Mouse (Mus musculus) lung, adult 10 weeks (tissue): Measurements from ENCODE around the gene Cdc20. TPM values are rescaled to one million over a fixed set of nuclear protein-coding genes. Genes with fewer than 3 reads are reported as not detected.

Experiments
- polyA plus RNA-seq: library from polyadenylated mRNA; stranded (reverse); fragments of 350-450 nt; fragmentation: Illumina TruSeq; extraction: RNeasy Lipid Tissue Mini Kit (QIAGEN cat#74804); gene quantifications from one replicate; pipeline ENCODE4 v1.2.3, GENCODE M21; 2014; ENCODE audit warnings: low read depth, low replicate concordance; ENCODE audit not compliant: insufficient read depth

The Cdc20 gene
- polyA plus RNA-seq: 2.9 TPM

DNA sequence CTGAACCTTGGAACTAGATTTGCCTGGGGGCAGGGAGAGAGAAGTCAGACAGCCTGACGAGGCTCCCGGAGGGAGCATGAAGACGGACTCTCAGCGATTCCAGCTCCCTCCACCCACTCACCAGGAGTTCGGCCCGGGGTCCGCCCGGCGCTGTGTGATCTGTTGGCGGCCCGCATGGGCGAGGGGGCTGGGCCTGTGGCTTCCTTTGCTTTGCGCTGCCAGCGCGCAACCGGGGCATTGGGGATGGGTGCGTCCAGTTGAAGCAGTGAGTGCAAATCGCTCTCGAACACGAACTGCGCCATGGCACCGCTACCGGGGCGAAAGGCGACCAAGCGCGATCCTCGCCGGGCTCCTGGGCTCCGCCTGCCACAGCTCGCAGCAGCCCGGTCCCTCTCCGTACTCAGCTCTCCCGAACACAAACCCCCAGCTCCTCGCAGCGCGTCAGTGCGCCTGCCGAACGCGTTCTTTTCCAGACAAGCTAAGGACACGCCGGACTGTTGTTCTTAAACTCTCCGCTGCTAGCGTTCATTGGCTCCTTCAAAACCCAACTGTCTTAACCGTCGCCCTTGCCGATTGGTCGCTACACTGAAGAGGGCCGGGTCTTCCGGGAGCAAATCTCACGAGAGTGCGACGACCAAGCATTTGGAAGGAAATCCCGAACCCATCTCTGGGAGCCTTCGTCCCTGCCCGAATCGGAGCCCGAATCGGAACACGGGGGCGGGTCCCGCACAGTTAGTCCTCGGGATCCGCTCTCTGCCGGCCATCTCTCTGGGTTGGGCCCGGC, at the start of gene Cdc20:
Gene Cdc20, minus strand, starts transcription at position 533 of the 784 bp plus-strand sequence.

DNA sequence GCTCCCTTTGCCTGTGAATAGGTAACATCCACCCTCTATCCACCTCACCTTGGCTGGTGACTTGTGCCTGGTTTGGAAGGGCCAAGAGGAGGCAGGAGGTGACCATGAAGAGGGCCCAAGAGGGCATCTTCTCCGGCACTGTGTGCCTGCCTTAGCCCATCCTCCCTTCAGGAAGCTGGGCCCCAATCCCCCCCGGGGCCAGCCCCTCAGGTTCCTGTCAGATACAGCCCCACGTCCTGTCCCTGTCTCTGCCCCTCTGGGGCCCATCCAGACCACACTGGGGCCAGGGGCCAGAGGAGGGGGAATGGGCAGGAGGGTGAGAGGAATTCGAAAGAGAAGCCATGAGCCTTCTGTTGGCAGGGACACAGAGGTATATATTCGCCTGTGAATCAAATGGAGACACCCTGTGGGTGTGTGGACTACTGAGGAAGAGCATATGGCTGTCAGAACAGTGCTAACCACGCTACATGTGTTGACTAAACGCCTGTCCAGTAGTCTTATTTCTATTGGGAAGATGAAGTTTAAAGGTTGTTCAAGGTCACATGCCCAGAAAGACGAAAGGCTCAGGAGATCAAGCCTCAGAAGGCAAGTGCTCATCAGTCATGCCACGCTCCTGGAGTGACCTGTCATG, 20.3 kb upstream of the Cdc20 start, which contains the start of gene Mpl:
Gene Mpl, minus strand, starts transcription at position 169 of the 631 bp plus-strand sequence.

DNA sequence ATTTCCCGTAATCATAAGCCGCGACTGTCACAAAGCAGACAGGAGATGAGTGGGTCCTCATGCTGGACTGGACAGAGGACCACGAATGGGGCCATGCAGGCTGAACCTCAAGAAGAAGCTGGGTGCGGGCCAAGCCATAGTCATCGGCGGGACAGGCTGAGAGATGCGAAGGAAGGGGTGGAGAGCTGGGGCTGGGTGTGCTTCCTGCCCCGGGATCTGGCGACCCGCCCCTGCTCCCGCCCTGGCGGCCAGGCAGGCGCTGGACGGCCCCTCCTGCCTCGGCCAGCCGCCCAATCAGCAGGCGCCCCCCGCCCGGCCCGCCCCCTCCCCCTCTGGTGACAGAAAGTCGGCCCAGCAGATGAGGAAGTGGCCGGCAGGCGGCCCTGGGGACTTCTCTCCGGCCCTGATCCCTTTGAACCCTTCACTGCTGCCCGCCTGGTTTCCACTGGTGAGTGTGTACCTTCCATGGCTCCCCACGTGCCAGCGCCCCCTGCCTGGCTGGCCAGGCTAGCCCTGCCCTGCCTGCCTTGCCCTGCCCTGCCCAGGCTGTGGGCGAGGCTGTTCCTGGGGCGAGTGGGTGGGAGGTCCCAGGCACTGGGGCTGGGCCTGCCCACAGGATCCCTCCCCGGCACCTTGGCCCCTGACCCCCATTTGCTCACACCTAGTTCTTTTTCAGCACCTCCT, 9.2 kb downstream of the Cdc20 start, which contains the start of gene Elovl1:
Gene Elovl1, plus strand, starts transcription at position 326 of the 684 bp plus-strand sequence.

DNA sequence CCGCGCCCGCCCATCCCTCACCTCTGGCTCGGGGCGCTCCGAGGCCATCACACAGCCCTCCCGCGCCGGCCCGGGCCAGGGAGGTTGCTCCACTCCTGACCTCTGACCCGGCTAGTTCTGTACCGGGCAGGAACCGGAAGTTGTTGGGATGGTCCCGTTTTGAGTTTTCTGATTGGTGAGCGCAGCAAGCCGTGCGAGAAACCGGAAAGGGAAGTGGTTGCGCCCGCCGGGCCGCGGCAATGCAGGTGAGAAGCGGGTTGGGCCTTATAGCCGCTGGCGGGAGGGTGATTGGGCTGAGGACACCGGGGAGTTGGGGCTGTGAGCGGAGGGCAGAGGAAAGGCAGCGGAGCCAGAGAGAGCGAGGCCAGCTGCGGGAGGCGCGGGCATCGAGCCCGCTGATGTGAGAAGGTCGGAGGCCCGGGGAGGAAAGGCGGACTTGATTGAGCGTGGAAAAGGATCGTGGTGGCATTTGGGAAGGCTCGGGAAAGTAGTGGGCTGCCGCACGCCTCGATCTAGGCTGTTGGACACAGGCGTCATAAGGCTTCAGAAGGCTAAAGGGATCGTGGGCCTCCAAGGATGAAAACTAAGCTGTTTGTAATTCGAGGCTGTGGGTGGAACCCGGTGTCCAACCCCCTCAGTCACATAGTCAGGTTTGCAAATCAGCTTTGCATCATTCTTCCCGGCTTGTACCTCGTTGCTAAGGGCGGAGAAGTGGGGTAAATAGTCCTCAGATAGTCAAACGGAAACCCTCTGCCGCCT, 27.8 kb downstream of the Cdc20 start, which contains the start of the genes Szt2 and Med8:
Gene Szt2, minus strand, starts transcription at position 132 of the 759 bp plus-strand sequence.
Gene Med8, plus strand, starts transcription at position 196 of the 759 bp plus-strand sequence.

Other genes starting within 250 kb of the Cdc20 start
- 32.3 TPM for gene Ptprf, start 145.9 kb downstream of the Cdc20 start, polyA plus RNA-seq
- gene Szt2, start 28.1 kb downstream of the Cdc20 start, polyA plus RNA-seq: 11.1 TPM
- gene Med8, start 28.0 kb downstream of the Cdc20 start, polyA plus RNA-seq: 49.6 TPM
- gene Elovl1, start 9.3 kb downstream of the Cdc20 start, polyA plus RNA-seq: 323 TPM
- gene Mpl, start 20.2 kb upstream of the Cdc20 start, polyA plus RNA-seq: 0.10 TPM
- gene Tie1, start 52.7 kb upstream of the Cdc20 start, polyA plus RNA-seq: 69.8 TPM
- gene 2610528J11Rik, start 89.6 kb upstream of the Cdc20 start, polyA plus RNA-seq: 12.1 TPM
- gene Tmem125, start 106.7 kb upstream of the Cdc20 start, polyA plus RNA-seq: 11.6 TPM
- gene Cfap57, start 183.4 kb upstream of the Cdc20 start, polyA plus RNA-seq: 2.5 TPM
- gene Ebna1bp2, start 183.4 kb upstream of the Cdc20 start, polyA plus RNA-seq: 50.0 TPM
- not detected for gene Olfr62, start 221.6 kb upstream of the Cdc20 start, polyA plus RNA-seq